8 mouse cellular contexts compared by ENCODE assay signal in the genomic region with DNA sequence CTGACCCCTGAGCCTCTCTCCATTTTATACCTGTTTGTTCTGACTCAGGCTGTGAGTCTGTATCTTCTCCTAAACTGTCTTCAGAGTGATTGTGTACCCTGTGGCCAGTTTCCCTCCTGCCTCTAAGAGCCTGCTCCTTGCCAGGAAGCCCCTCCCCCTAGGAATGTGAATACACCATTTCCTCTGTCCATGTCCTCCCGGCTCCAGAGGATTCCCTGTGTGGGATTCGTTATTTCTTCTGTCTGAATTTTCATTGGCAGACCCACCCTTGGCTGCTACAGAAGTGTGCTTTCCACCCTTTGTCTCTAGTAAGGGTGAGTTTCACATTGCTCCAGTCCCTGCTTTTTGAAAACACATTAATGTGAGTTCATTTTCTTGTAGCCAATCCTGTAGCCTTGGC. TPM values are rescaled to one million over a fixed set of nuclear protein-coding genes. Genes with fewer than 3 reads are reported as not detected.
DNase-seq lines count a peak whose midpoint lies in the region; ATAC-seq lines count a peak whose summit lies in the region.

No protein-coding gene starts in this region.

- H3K27me3 ChIP-seq in forebrain, embryonic 12.5 days = no peaks in the 10 kb centered on the region
- no peaks in the 10 kb centered on the region for H3K27me3 ChIP-seq in hindbrain, embryonic 14.5 days (ENCODE audit: control insufficient read depth, insufficient read depth, low read length)
- no peaks in the 10 kb centered on the region for H3K27me3 ChIP-seq in lung, embryonic 15.5 days

- H3K9ac ChIP-seq in forebrain, embryonic 12.5 days = no peak overlapping the region
- 0 out of 2 replicates have a peak overlapping the region, but pooled peaks have one; percentile 20 for H3K9ac ChIP-seq in hindbrain, embryonic 14.5 days
- no peak overlapping the region for H3K9ac ChIP-seq in lung, embryonic 15.5 days

- H3K27ac ChIP-seq in forebrain, embryonic 12.5 days = peak overlapping the region; percentile 50; the same call in 1 of the 2 replicates
- peak overlapping the region; percentile 76 for H3K27ac ChIP-seq in hindbrain, embryonic 14.5 days
- H3K27ac ChIP-seq in lung, embryonic 15.5 days = peak overlapping the region; percentile 65

- ATAC-seq in forebrain, embryonic 12.5 days (ENCODE audit: low FRiP score) = peak; percentile 23; the same call in 1 of the 2 replicates
- ATAC-seq in hindbrain, embryonic 14.5 days (ENCODE audit: low FRiP score) = 0 out of 2 replicates have a peak, but pooled peaks have one; percentile 66
- peak; percentile 81; the same call in 1 of the 2 replicates for ATAC-seq in lung, embryonic 15.5 days (ENCODE audit: borderline replicate concordance, extremely low read depth, low FRiP score, low TSS enrichment)

- H3K4me3 ChIP-seq in forebrain, embryonic 12.5 days (replicated peaks) = no peak overlapping the region
- H3K4me3 ChIP-seq in hindbrain, embryonic 14.5 days (replicated peaks; ENCODE audit: low read length) = no peak overlapping the region
- H3K4me3 ChIP-seq in lung, embryonic 15.5 days = no peak overlapping the region

- peaks cover 15% of the 10 kb centered on the region for H3K4me1 ChIP-seq in forebrain, embryonic 12.5 days
- H3K4me1 ChIP-seq in hindbrain, embryonic 14.5 days (replicated peaks; ENCODE audit: control insufficient read depth, insufficient read depth, low read length) = peaks cover 23% of the 10 kb centered on the region
- H3K4me1 ChIP-seq in lung, embryonic 15.5 days = peaks cover 53% of the 10 kb centered on the region

- peak; percentile 67 for DNase-seq in kidney, adult 11 months
- DNase-seq in kidney, adult 18-20 months = no peak
- DNase-seq in hindbrain, embryonic 14.5 days (ENCODE audit: low spot score) = peak; percentile 46
- DNase-seq in natural killer cell, adult 2 months (ENCODE audit: low spot score in 2 of 2) = no peak
- DNase-seq in layer of hippocampus, adult 8-10 months (ENCODE audit: low spot score in 2 of 2) = no peak
- DNase-seq in left cerebral cortex, postnatal 36 days (ENCODE audit: low spot score in 2 of 2) = no peak

- H3K4me2 ChIP-seq in forebrain, embryonic 12.5 days = no peak overlapping the region
- no peak overlapping the region for H3K4me2 ChIP-seq in hindbrain, embryonic 14.5 days (replicated peaks)
- H3K4me2 ChIP-seq in lung, embryonic 15.5 days = no peak overlapping the region

- 6% methylated on average over 2 of the region's 2 CpGs for WGBS in forebrain, embryonic 12.5 days
- WGBS in hindbrain, embryonic 14.5 days = 9% methylated on average over 2 of the region's 2 CpGs
- 4% methylated on average over 2 of the region's 2 CpGs for WGBS in lung, embryonic 15.5 days

- 0 out of 2 replicates have a peak, but pooled peaks cover under 1% of the 10 kb centered on the region for H3K36me3 ChIP-seq in forebrain, embryonic 12.5 days (replicated peaks)
- H3K36me3 ChIP-seq in hindbrain, embryonic 14.5 days (replicated peaks; ENCODE audit: control insufficient read depth, insufficient read depth) = no peaks in the 10 kb centered on the region; the same call in 1 of the 2 replicates
- H3K36me3 ChIP-seq in lung, embryonic 15.5 days = no peaks in the 10 kb centered on the region

- intact Hi-C loops in left cerebral cortex, postnatal 36 days (cut with DNase I) = loop anchor here (10.0 kb wide), 1 partner anchor 149 kb away; no protein-coding TSS in a partner anchor

- no peaks in the 10 kb centered on the region for H3K9me3 ChIP-seq in forebrain, embryonic 12.5 days
- H3K9me3 ChIP-seq in hindbrain, embryonic 14.5 days (ENCODE audit: control insufficient read depth, low read length) = no peaks in the 10 kb centered on the region
- no peaks in the 10 kb centered on the region for H3K9me3 ChIP-seq in lung, embryonic 15.5 days

RNA-seq across cellular contexts. Expression of gene Hic1, which starts 35.4 kb away (rescaled TPM):
- polyA plus RNA-seq in forebrain, embryonic 12.5 days (2016; fragmentation: Nextera tagmentation; extraction: Ambion mirVana) = 3.2 and 4.4 TPM in 2 replicates
- 1.9 and 2.6 TPM in 2 replicates for polyA plus RNA-seq in hindbrain, embryonic 14.5 days (2014; fragmentation: Nextera tagmentation; extraction: Ambion mirVana)
- 20.1 and 21.7 TPM in 2 replicates for polyA plus RNA-seq in lung, embryonic 15.5 days (2015; fragmentation: Nextera tagmentation; extraction: Ambion mirVana)
- total RNA-seq in layer of hippocampus, adult 8-10 months (2022) = 1 to 10 TPM; 2.9 to 4.9 (median 3.9) TPM
- 1 to 10 TPM; 2.7 to 3.3 TPM for total RNA-seq in left cerebral cortex, postnatal 36 days (2021)

RNA-seq across cellular contexts. Expression of gene Ovca2, which starts 44.7 kb away (rescaled TPM):
- 24.3 and 25.3 TPM in 2 replicates for polyA plus RNA-seq in forebrain, embryonic 12.5 days (2016; fragmentation: Nextera tagmentation; extraction: Ambion mirVana)
- polyA plus RNA-seq in hindbrain, embryonic 14.5 days (2014; fragmentation: Nextera tagmentation; extraction: Ambion mirVana) = 17.4 and 20.3 TPM in 2 replicates
- 25.5 and 26.2 TPM in 2 replicates for polyA plus RNA-seq in lung, embryonic 15.5 days (2015; fragmentation: Nextera tagmentation; extraction: Ambion mirVana)
- total RNA-seq in layer of hippocampus, adult 8-10 months (2022) = 10 to 100 TPM; 15.6 to 23.4 (median 19.8) TPM
- 10 to 100 TPM; 11.0 to 13.3 TPM for total RNA-seq in left cerebral cortex, postnatal 36 days (2021)

RNA-seq across cellular contexts. Expression of gene Dph1, which starts 57.1 kb away (rescaled TPM):
- 15.7 and 16.6 TPM in 2 replicates for polyA plus RNA-seq in forebrain, embryonic 12.5 days (2016; fragmentation: Nextera tagmentation; extraction: Ambion mirVana)
- 13.6 and 14.4 TPM in 2 replicates for polyA plus RNA-seq in hindbrain, embryonic 14.5 days (2014; fragmentation: Nextera tagmentation; extraction: Ambion mirVana)
- polyA plus RNA-seq in lung, embryonic 15.5 days (2015; fragmentation: Nextera tagmentation; extraction: Ambion mirVana) = 20.4 and 21.0 TPM in 2 replicates
- total RNA-seq in layer of hippocampus, adult 8-10 months (2022) = 10 to 100 TPM; 28.9 to 38.6 (median 30.9) TPM
- total RNA-seq in left cerebral cortex, postnatal 36 days (2021) = 10 to 100 TPM; 25.3 to 25.6 TPM

RNA-seq across cellular contexts. Expression of gene Rtn4rl1, which starts 59.6 kb away (rescaled TPM):
- polyA plus RNA-seq in forebrain, embryonic 12.5 days (2016; fragmentation: Nextera tagmentation; extraction: Ambion mirVana) = 1.7 and 1.8 TPM in 2 replicates
- 8.5 and 10.3 TPM in 2 replicates for polyA plus RNA-seq in hindbrain, embryonic 14.5 days (2014; fragmentation: Nextera tagmentation; extraction: Ambion mirVana)
- polyA plus RNA-seq in lung, embryonic 15.5 days (2015; fragmentation: Nextera tagmentation; extraction: Ambion mirVana) = 1.8 and 3.3 TPM in 2 replicates
- 100 to 1,000 TPM in 2 of 4 experiments, 10 to 100 TPM in 2; 80.7 to 110 (median 97.3) TPM for total RNA-seq in layer of hippocampus, adult 8-10 months (2022)
- total RNA-seq in left cerebral cortex, postnatal 36 days (2021) = 10 to 100 TPM; 83.5 to 88.3 TPM

Comparison
In these comparisons a context has a peak if more than half of its experiments do, and no peak if none do; other contexts are left out.
1. DNase-seq: peak in kidney, adult 11 months (single experiment) and hindbrain, embryonic 14.5 days (single experiment); none in kidney, adult 18-20 months (single experiment), natural killer cell, adult 2 months (0 of 2), layer of hippocampus, adult 8-10 months (0 of 2) and left cerebral cortex, postnatal 36 days (0 of 2).
2. ATAC-seq: peak in every context shown above with its lines; median percentile 81 in lung, embryonic 15.5 days; 66 in hindbrain, embryonic 14.5 days; 23 in forebrain, embryonic 12.5 days.
3. Peak in every context shown above with its lines, with median percentiles within 50 percentile points of each other: H3K27ac ChIP-seq.